Comparison of ENCODE assay signal across 27 mouse cellular contexts in genomic region chrX:139039314-139039713, GRCm38 (mm10). TPM values are rescaled to one million over a fixed set of nuclear protein-coding genes. Genes with fewer than 3 reads are reported as not detected.
"Had no signal": no experiment of that assay in that cellular context is flagged by ENCODE, and none has a peak within 500 bp of the region (broad histone marks: within the 10 kb centered on the region; RNA-seq: fewer than 3 reads in every experiment).

No protein-coding gene starts in this region.

- H3K9me3 ChIP-seq: limb, embryonic 10.5 days; limb, embryonic 13.5 days; stomach, embryonic 15.5 days had no signal

- ATAC-seq: hindbrain, postnatal 0 days; inflammation-experienced regulatory T-cells, adult 6 months; intestine, embryonic 16.5 days had no signal

- H3K27me3 ChIP-seq: limb, embryonic 13.5 days; stomach, embryonic 15.5 days had no signal

- H3K36me3 ChIP-seq: limb, embryonic 10.5 days; limb, embryonic 13.5 days; stomach, embryonic 15.5 days had no signal

- H3K4me3 ChIP-seq: limb, embryonic 10.5 days; limb, embryonic 13.5 days; stomach, embryonic 15.5 days had no signal

- H3K9ac ChIP-seq: limb, embryonic 13.5 days; stomach, embryonic 15.5 days had no signal

- H3K4me1 ChIP-seq: limb, embryonic 10.5 days; limb, embryonic 13.5 days; stomach, embryonic 15.5 days had no signal

- DNase-seq: kidney, adult 18-20 months; kidney, postnatal 36 days; lung, adult 18-20 months; lung, postnatal 4 days; midbrain, embryonic 14.5 days; thymus, postnatal 25 days had no signal

- H3K4me2 ChIP-seq: limb, embryonic 13.5 days; midbrain, embryonic 11.5 days; stomach, embryonic 15.5 days had no signal

- H3K27ac ChIP-seq: hindbrain, postnatal 0 days; kidney, postnatal 0 days; limb, embryonic 10.5 days; limb, embryonic 13.5 days; stomach, embryonic 15.5 days had no signal

RNA-seq across cellular contexts. Expression of gene Serpina7, which starts 45.7 kb away (rescaled TPM):
- total RNA-seq: hindbrain, postnatal 0 days; layer of hippocampus, adult 18-20 months; layer of hippocampus, postnatal 14 days; left cerebral cortex, adult 8-10 months; left cerebral cortex, postnatal 14 days; megakaryocyte progenitor cell, adult 5-6 weeks; megakaryocyte-erythroid progenitor cell, adult 5-6 weeks; midbrain, postnatal 0 days had no signal
- polyA plus RNA-seq: hindbrain, postnatal 0 days; inflammation-experienced regulatory T-cells, adult 6 months; kidney, embryonic 14.5 days; midbrain, embryonic 11.5 days; midbrain, embryonic 14.5 days; midbrain, postnatal 0 days; neural tube, embryonic 14.5 days; small intestine, adult 2 months had no signal

RNA-seq across cellular contexts. Expression of gene 4930513O06Rik, which starts 46.7 kb away (rescaled TPM):
- total RNA-seq: hindbrain, postnatal 0 days; layer of hippocampus, adult 18-20 months; layer of hippocampus, postnatal 14 days; left cerebral cortex, adult 8-10 months; left cerebral cortex, postnatal 14 days; megakaryocyte progenitor cell, adult 5-6 weeks; megakaryocyte-erythroid progenitor cell, adult 5-6 weeks; midbrain, postnatal 0 days had no signal
- polyA plus RNA-seq: hindbrain, postnatal 0 days; inflammation-experienced regulatory T-cells, adult 6 months; intestine, embryonic 16.5 days; kidney, embryonic 14.5 days; kidney, postnatal 0 days; limb, embryonic 10.5 days; limb, embryonic 13.5 days; lung, embryonic 16.5 days; midbrain, embryonic 11.5 days; midbrain, embryonic 14.5 days; midbrain, postnatal 0 days; neural tube, embryonic 11.5 days; neural tube, embryonic 14.5 days; small intestine, adult 2 months; stomach, embryonic 15.5 days; thymus, postnatal 0 days had no signal
